21 mouse cellular contexts compared by ENCODE assay signal in genomic region chr5:96437870-96438269, GRCm38 (mm10).
"Had no signal": no experiment of that assay in that cellular context is flagged by ENCODE, and none has a peak within 500 bp of the region (broad histone marks: within the 10 kb centered on the region; RNA-seq: fewer than 3 reads in every experiment).

No protein-coding gene starts in this region.

- H3K27ac ChIP-seq: gastrocnemius, adult 2 months; heart, embryonic 13.5 days; heart, embryonic 15.5 days; hindbrain, embryonic 10.5 days; hindbrain, embryonic 12.5 days; hindbrain, embryonic 14.5 days; intestine, embryonic 15.5 days; kidney, embryonic 15.5 days; kidney, postnatal 0 days; layer of hippocampus, adult 2 months; left cerebral cortex, adult 2 months; limb, embryonic 10.5 days; limb, embryonic 12.5 days; liver, embryonic 12.5 days; liver, embryonic 14.5 days had no signal

- H3K4me1 ChIP-seq: hindbrain, embryonic 10.5 days; hindbrain, embryonic 12.5 days; intestine, embryonic 15.5 days; limb, embryonic 10.5 days; limb, embryonic 12.5 days; liver, embryonic 12.5 days had no signal

- H3K36me3 ChIP-seq: heart, embryonic 13.5 days; heart, embryonic 15.5 days; hindbrain, embryonic 10.5 days; hindbrain, embryonic 12.5 days; intestine, embryonic 15.5 days; kidney, embryonic 15.5 days; limb, embryonic 10.5 days; limb, embryonic 12.5 days; liver, embryonic 12.5 days had no signal

- DNase-seq: gastrocnemius, adult 2 months; gastrocnemius, postnatal 10 days; gastrocnemius, postnatal 25 days; heart, adult 18-20 months; heart, postnatal 4 days; kidney, postnatal 25 days; liver had no signal

- H3K4me3 ChIP-seq: gastrocnemius, adult 2 months; heart, embryonic 13.5 days; heart, embryonic 15.5 days; hindbrain, embryonic 10.5 days; hindbrain, embryonic 12.5 days; intestine, embryonic 15.5 days; kidney, embryonic 15.5 days; layer of hippocampus, adult 2 months; left cerebral cortex, adult 2 months; limb, embryonic 10.5 days; limb, embryonic 12.5 days; liver, embryonic 12.5 days had no signal

- H3K27me3 ChIP-seq: heart, embryonic 13.5 days; heart, embryonic 15.5 days; hindbrain, embryonic 12.5 days; intestine, embryonic 15.5 days; kidney, embryonic 15.5 days; limb, embryonic 12.5 days; liver, embryonic 12.5 days had no signal
